Mouse (Mus musculus): Measurements from ENCODE around the gene Ak8. TPM values are rescaled to one million over a fixed set of nuclear protein-coding genes. Genes with fewer than 3 reads are reported as not detected.

Gene Ak8
- total RNA-seq, 2 experiments from 2014 or later, result 6.4 to 17.0 TPM

DNA sequence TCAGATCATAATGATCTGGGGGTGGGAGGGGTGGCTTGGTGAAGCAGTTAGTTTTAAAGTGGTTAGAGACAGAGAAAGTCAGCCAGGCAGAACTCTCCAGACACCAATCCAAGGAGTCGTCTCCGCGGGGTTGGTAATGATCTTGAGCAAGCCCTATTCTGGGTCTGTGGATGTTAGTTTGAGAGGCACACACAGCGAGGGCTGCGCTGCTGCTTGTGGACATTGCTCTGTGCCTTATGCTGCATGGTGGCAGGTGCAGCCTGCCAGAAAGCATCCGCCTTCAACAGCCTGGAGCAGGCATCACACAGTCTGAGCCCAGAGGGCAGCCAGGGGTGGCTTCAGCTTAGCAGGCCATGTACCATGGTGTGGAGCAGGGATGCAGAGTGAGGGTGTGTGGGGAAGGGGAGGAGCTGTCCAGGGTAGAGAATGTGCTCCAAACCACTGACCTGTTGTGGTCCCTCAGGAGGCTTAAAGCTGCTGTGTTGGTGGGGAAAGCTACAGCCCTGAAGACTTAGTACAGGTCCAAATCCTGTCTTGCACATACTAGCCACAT is 87.2 kb downstream of the Ak8 start:
- no peak for ATAC-seq (ENCODE audit: poor library complexity, severe bottlenecking)

DNA sequence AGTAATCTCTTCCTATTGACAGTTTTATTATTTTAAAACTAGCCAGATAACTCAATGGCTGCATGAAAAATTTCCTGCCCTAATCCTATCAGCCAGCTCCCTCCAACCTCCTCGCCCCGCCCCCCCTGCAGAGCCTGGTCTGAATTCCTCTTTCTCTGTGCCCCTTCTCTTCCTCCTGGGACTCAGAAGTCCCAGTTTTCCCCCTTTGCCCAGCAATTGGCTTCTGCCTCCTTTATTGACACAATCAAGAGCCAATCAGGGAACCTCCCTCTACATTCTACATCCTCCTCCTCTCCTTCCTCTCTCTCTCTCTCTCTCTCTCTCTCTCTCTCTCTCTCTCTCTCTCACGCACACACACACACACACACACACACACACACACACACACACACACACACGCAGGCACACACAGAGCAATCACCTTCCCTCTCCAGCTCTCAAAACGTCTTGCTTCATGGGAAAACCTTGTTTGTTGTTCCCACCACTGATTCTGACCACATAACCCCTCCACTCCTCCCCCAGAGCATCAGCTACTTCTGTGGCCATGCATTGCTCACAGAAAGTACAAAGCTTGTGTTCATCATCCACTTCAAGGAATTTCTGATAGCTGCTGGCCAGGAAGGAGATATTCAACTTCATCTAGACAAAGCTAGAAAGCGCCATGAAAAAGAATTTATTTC is 93.1 kb downstream of the Ak8 start:
- no peak for ATAC-seq (ENCODE audit: poor library complexity, severe bottlenecking)

GRCm38 (mm10) chr2:28794623-28795022 is 94.7 kb downstream of the Ak8 start:
- no peak for ATAC-seq (ENCODE audit: poor library complexity, severe bottlenecking)

- ATAC-seq (ENCODE audit: poor library complexity, severe bottlenecking), result peak; percentile 76
Observed at GRCm38 (mm10) chr2:28796298-28796697, 96.3 kb downstream of the Ak8 start.

DNA sequence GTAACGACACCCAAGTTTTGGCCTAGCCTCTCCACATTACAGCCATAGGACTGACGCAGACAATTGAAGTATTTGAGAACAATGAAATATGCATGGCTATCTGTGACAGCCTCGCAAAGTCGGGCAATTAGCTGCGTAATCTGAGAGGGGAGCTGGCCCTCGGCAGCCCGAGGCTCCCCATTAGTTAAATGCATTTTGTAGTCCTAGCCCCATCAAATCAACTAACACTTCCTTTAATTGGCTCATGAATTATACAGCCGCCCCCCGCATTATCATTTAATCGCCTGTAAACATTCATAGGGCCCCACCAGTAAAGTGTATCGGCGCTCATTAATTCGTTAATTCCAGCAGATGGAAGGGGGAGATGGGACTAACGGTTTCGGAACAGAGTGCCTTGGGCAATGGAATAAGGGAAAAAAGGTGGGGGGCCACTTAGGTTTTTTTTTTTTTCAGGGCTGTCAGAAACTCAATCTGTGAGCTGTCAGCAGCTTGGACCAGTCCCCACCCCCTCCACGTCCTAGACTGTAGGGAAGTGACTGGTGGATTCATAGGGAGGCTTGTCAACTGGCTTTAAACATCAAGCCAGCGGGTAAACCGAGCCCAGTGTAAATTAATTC is 97.6 kb downstream of the Ak8 start:
- ATAC-seq (ENCODE audit: poor library complexity, severe bottlenecking), result no peak

GRCm38 (mm10) chr2:28798390-28798789 is 98.4 kb downstream of the Ak8 start:
- no peak for ATAC-seq (ENCODE audit: poor library complexity, severe bottlenecking)

- no peak for ATAC-seq (ENCODE audit: poor library complexity, severe bottlenecking)
Observed at GRCm38 (mm10) chr2:28799575-28799974, 99.6 kb downstream of the Ak8 start.

- ATAC-seq (ENCODE audit: poor library complexity, severe bottlenecking), result no peak
Observed at GRCm38 (mm10) chr2:28803406-28803805, 103.4 kb downstream of the Ak8 start.

- ATAC-seq (ENCODE audit: poor library complexity, severe bottlenecking), result no peak
Observed at GRCm38 (mm10) chr2:28808841-28809240, 108.9 kb downstream of the Ak8 start.

GRCm38 (mm10) chr2:28810260-28811013 is 110.5 kb downstream of the Ak8 start:
- ATAC-seq (ENCODE audit: poor library complexity, severe bottlenecking), result no peak

DNA sequence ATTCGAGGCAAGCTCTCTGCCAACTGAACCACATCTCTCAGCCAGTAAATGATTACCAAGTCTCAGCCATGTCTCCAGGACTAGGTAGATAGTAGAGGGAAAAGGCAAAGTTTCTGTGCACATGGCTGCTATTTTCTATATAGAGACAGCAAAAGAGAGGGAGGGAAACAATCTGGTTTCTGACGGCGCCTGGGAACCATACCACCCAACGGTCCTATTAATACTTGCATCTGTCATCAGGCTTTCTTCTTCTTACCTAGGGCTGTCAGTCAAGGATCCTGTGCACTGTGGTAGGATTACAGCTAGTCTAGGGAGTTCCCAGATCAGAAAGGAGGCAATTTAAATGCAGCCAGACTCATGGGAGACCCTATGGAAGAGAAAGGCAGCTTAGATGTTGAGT is 118.9 kb downstream of the Ak8 start:
- no peak for ATAC-seq (ENCODE audit: poor library complexity, severe bottlenecking)

GRCm38 (mm10) chr2:28829265-28829664 is 129.3 kb downstream of the Ak8 start:
- ATAC-seq (ENCODE audit: poor library complexity, severe bottlenecking), result no peak

GRCm38 (mm10) chr2:28836181-28836940 is 136.4 kb downstream of the Ak8 start:
- no peak for ATAC-seq (ENCODE audit: poor library complexity, severe bottlenecking)

DNA sequence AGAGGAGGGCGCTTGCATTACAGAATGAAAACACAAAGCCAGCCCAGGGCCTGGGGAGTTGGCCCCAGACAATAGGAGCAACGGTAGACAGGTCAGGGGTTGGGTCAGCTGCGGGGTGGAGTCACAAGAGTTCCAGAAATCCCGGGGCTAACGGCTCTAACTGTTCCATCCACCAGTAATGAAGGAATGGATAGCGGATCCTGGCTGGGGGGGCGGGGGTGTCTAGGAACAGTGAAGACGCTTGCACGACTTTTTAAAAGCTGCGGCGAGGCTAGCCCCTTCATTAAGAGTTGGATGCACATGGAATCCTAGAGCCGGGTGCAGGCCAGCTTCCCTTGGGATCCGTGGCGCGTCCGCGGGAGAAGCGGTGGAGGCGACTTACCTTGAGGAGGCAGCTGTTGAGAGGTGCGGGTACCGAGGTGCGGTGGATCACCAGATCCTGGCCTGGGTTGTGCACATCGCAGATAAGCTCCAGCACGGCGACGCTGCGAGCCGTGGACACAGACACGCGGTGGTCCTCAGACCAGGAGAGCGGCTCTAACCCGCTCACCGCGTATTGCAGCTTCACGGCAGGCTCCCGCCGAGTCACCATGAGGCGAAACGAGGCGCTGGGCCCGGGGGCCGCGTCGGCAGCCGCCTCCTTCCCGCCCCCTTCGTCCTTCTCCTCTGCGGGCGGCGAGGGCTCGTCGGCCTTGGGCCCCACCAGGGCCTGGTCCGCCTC is 139.7 kb downstream of the Ak8 start:
- 0 out of 2 replicates have a peak, but pooled peaks have one; percentile 0 for ATAC-seq (ENCODE audit: poor library complexity, severe bottlenecking)

DNA sequence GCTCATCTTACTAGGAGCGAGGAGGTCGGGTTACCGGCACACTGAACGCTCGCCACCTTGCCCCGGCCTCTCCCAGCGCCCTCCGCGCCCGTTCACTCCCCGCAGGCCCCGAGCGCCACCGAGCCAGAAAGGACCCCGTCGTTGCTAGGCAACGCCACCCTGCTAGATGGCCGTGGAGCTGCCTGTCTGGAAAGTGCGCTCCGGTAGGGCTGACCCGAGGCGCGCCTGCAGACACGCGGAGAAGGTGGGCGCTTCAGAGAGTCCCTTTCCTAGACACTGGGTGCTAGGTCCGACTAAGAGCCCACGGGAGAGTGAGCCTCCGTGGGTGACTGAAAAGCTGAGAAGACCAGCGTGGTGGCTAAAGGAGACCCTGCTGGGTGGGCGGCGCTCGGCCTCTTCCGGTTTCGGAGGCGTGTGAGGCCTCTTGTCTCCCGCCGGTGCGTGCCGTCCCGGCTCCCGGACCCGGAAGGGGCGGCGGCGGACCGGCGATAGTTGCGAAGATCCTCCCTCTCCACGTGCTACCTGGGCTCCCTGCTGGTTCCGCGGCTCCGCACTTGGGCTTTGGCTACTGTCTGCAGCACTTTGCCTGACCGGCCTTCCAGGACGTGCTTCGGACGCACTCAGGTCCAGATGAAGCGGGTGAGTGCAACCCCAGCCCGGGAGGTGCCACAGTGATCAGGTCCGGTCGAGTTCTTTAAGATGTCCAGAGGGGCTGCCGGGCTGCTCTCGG is 140.4 kb downstream of the Ak8 start, which contains the start of the genes Gtf3c4 and Ddx31:
Gene Gtf3c4 (minus strand): TSS at position 139 of the 730 bp plus-strand sequence.
Gene Ddx31 (plus strand): TSS at position 185 of the 730 bp plus-strand sequence.
- peak; percentile 96 for ATAC-seq (ENCODE audit: poor library complexity, severe bottlenecking)

DNA sequence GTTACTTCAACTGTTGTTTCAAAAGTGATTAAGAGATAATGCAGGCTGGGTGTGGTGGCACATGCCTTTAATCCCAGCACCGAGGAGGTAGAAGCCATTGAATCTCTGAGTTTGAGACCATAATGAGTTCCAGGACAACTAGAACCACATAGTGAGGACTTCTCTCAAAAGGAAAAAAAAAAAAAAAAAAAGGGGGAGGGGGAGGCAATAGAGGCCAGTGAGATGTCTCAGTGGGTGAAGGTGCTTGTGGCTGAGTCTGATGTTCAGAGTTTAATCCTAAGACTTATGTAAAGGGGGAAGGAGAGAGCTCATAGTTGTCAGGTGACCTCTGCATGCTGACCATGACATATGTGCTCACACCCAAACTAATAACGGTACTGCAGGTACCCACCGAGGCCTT is 142.1 kb downstream of the Ak8 start:
- ATAC-seq (ENCODE audit: poor library complexity, severe bottlenecking), result no peak

- ATAC-seq (ENCODE audit: poor library complexity, severe bottlenecking), result no peak
Observed at GRCm38 (mm10) chr2:28848879-28849278, 148.9 kb downstream of the Ak8 start.

- ATAC-seq (ENCODE audit: poor library complexity, severe bottlenecking), result no peak
Observed at GRCm38 (mm10) chr2:28852594-28852993, 152.6 kb downstream of the Ak8 start.

DNA sequence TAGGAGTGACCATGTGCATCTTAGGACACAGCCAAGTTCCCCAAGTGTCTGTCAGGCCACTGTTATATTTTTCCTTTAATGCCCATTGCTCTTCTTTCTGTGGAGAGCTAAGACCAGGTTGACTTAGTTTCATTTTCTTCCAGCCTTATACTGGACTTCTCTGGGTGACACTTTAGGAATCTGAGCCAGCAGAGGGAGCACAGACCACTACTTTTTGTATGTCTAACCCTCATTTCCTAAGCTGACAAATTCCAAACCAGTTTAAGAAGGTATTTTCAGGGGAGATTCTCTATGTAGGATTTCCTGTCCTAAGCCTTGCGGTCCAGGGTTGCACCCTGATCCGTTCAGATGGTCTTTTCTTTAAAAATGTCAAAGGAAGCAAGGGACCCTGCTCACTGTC is 155.8 kb downstream of the Ak8 start:
- no peak for ATAC-seq (ENCODE audit: poor library complexity, severe bottlenecking)
